In genomic region chr16:57947309-57947708, GRCm38 (mm10) we compare ENCODE assay signal across 22 mouse cellular contexts.
A peak's percentile ranks its signal among the peaks of the same experiment; 100 is the strongest.
DNase-seq lines count a peak whose midpoint lies in the region; ATAC-seq and TF ChIP-seq lines count a peak whose summit lies in the region.
"Had no signal": no experiment of that assay in that cellular context is flagged by ENCODE, and none has a peak within 500 bp of the region (broad histone marks: within the 10 kb centered on the region; RNA-seq: fewer than 3 reads in every experiment).

No protein-coding gene starts in this region.

- WGBS in embryonic facial prominence, embryonic 14.5 days = 26% methylated on average over 3 of the region's 3 CpGs
- WGBS in limb, embryonic 14.5 days = 20% methylated on average over 3 of the region's 3 CpGs
- WGBS in midbrain, embryonic 15.5 days = 44% methylated on average over 3 of the region's 3 CpGs

- H3K9me3 ChIP-seq in embryonic facial prominence, embryonic 14.5 days (ENCODE audit: control insufficient read depth, low read length) = no peaks in the 10 kb centered on the region
- H3K9me3 ChIP-seq in limb, embryonic 14.5 days (ENCODE audit: control insufficient read depth, low read length) = no peaks in the 10 kb centered on the region
- H3K9me3 ChIP-seq in midbrain, embryonic 15.5 days = no peaks in the 10 kb centered on the region
- H3K9me3 ChIP-seq: embryonic facial prominence, embryonic 13.5 days; forebrain, embryonic 13.5 days; heart, embryonic 10.5 days; hindbrain, embryonic 13.5 days had no signal

- TF ChIP-seq POLR2A in limb, embryonic 14.5 days (IDR thresholded peaks at IDR 0.05; ENCODE audit: borderline replicate concordance, extremely low read depth, insufficient read depth, insufficient read length) = no peak

- H3K27ac ChIP-seq in embryonic facial prominence, embryonic 14.5 days (replicated peaks; ENCODE audit: low read depth, low read length) = no peak overlapping the region
- H3K27ac ChIP-seq in limb, embryonic 14.5 days (replicated peaks; ENCODE audit: low read depth, low read length) = no peak overlapping the region
- H3K27ac ChIP-seq in midbrain, embryonic 15.5 days = no peak overlapping the region
- H3K27ac ChIP-seq: embryonic facial prominence, embryonic 13.5 days; forebrain, embryonic 13.5 days; gastrocnemius, adult 2 months; heart, embryonic 10.5 days; hindbrain, embryonic 13.5 days had no signal

- no peak overlapping the region for H3K4me3 ChIP-seq in embryonic facial prominence, embryonic 14.5 days (ENCODE audit: low read depth, low read length)
- no peak overlapping the region for H3K4me3 ChIP-seq in limb, embryonic 14.5 days (replicated peaks; ENCODE audit: low read length)
- H3K4me3 ChIP-seq in midbrain, embryonic 15.5 days = no peak overlapping the region
- H3K4me3 ChIP-seq: embryonic facial prominence, embryonic 13.5 days; forebrain, embryonic 13.5 days; gastrocnemius, adult 2 months; heart, embryonic 10.5 days; hindbrain, embryonic 13.5 days had no signal

- DNase-seq in embryo, embryonic 11 days = peak; percentile 48
- no peak for DNase-seq in embryo, embryonic 9.5 days (ENCODE audit: extremely low spot score)
- peak; percentile 3 for DNase-seq in NIH3T3 (ENCODE audit: low read depth)
- peak; percentile 22 for DNase-seq in embryonic facial prominence, embryonic 14.5 days (ENCODE audit: low spot score)
- DNase-seq in limb, embryonic 14.5 days (ENCODE audit: low spot score) = peak; percentile 38
- DNase-seq in spleen, postnatal 4 days (ENCODE audit: low spot score in 2 of 2) = no peak
- no peak for DNase-seq in neural tube, embryonic 10.5 days (ENCODE audit: extremely low spot score, low spot score)
- DNase-seq: adrenal gland, adult 8-10 months; adrenal gland, postnatal 36 days; cerebellum, adult 2 months; cerebellum, postnatal 10 days; forebrain, postnatal 0 days; gastrocnemius, adult 2 months; gastrocnemius, postnatal 36 days; heart, adult 18-20 months; heart, postnatal 14 days had no signal

- H3K36me3 ChIP-seq in embryonic facial prominence, embryonic 14.5 days (ENCODE audit: control insufficient read depth, insufficient read depth, low read length) = no peaks in the 10 kb centered on the region
- no peaks in the 10 kb centered on the region for H3K36me3 ChIP-seq in limb, embryonic 14.5 days (ENCODE audit: control insufficient read depth, insufficient read depth, low read length)
- no peaks in the 10 kb centered on the region for H3K36me3 ChIP-seq in midbrain, embryonic 15.5 days (replicated peaks)
- H3K36me3 ChIP-seq: embryonic facial prominence, embryonic 13.5 days; heart, embryonic 10.5 days; hindbrain, embryonic 13.5 days had no signal

- peak; percentile 53; the same call in 1 of the 2 replicates for ATAC-seq in embryonic facial prominence, embryonic 14.5 days (ENCODE audit: low read depth)
- no peak for ATAC-seq in limb, embryonic 14.5 days (ENCODE audit: low FRiP score, low read depth)
- ATAC-seq in midbrain, embryonic 15.5 days (replicated peaks) = no peak
- ATAC-seq: forebrain, embryonic 13.5 days; forebrain, postnatal 0 days; intestine, embryonic 16.5 days had no signal

- H3K27me3 ChIP-seq in embryonic facial prominence, embryonic 14.5 days (replicated peaks; ENCODE audit: control insufficient read depth, insufficient read depth, low read length) = no peaks in the 10 kb centered on the region
- H3K27me3 ChIP-seq in limb, embryonic 14.5 days (ENCODE audit: control insufficient read depth, insufficient read depth, low read length) = no peaks in the 10 kb centered on the region
- H3K27me3 ChIP-seq in midbrain, embryonic 15.5 days (replicated peaks) = no peaks in the 10 kb centered on the region
- H3K27me3 ChIP-seq: embryonic facial prominence, embryonic 13.5 days; forebrain, embryonic 13.5 days; hindbrain, embryonic 13.5 days had no signal

- H3K4me1 ChIP-seq in embryonic facial prominence, embryonic 14.5 days (ENCODE audit: control insufficient read depth, insufficient read depth, low read length) = no peaks in the 10 kb centered on the region
- H3K4me1 ChIP-seq in limb, embryonic 14.5 days (ENCODE audit: control insufficient read depth, insufficient read depth, low read length) = no peaks in the 10 kb centered on the region
- H3K4me1 ChIP-seq in midbrain, embryonic 15.5 days = no peaks in the 10 kb centered on the region
- H3K4me1 ChIP-seq: embryonic facial prominence, embryonic 13.5 days; forebrain, embryonic 13.5 days; heart, embryonic 10.5 days; hindbrain, embryonic 13.5 days had no signal

- no peak overlapping the region for H3K4me2 ChIP-seq in embryonic facial prominence, embryonic 14.5 days (ENCODE audit: low read depth, low read length)
- H3K4me2 ChIP-seq in limb, embryonic 14.5 days (replicated peaks; ENCODE audit: low read depth, low read length, severe bottlenecking) = no peak overlapping the region
- no peak overlapping the region for H3K4me2 ChIP-seq in midbrain, embryonic 15.5 days
- H3K4me2 ChIP-seq: embryonic facial prominence, embryonic 13.5 days; forebrain, embryonic 13.5 days; hindbrain, embryonic 13.5 days had no signal

- H3K9ac ChIP-seq in embryonic facial prominence, embryonic 14.5 days (ENCODE audit: low read depth, low read length) = no peak overlapping the region
- no peak overlapping the region for H3K9ac ChIP-seq in limb, embryonic 14.5 days (ENCODE audit: low read depth, low read length, severe bottlenecking)
- H3K9ac ChIP-seq in midbrain, embryonic 15.5 days = no peak overlapping the region
- H3K9ac ChIP-seq: embryonic facial prominence, embryonic 13.5 days; forebrain, embryonic 13.5 days; forebrain, postnatal 0 days; hindbrain, embryonic 13.5 days had no signal

Comparison
In these comparisons a context has a peak if more than half of its experiments do, and no peak if none do; other contexts are left out.
1. DNase-seq: peak in embryo, embryonic 11 days (single experiment), NIH3T3 (single experiment), embryonic facial prominence, embryonic 14.5 days (single experiment) and limb, embryonic 14.5 days (single experiment); none in embryo, embryonic 9.5 days (single experiment), spleen, postnatal 4 days (0 of 2) and neural tube, embryonic 10.5 days (single experiment).